Mouse (Mus musculus): ENCODE results near the gene Rhd. TPM values are rescaled to one million over a fixed set of nuclear protein-coding genes. Genes with fewer than 3 reads are reported as not detected.
A peak's percentile ranks its signal among the peaks of the same experiment; 100 is the strongest.

The Rhd gene
- polyA plus RNA-seq, 1 experiment from 2014 or later = 2.9 TPM

DNA sequence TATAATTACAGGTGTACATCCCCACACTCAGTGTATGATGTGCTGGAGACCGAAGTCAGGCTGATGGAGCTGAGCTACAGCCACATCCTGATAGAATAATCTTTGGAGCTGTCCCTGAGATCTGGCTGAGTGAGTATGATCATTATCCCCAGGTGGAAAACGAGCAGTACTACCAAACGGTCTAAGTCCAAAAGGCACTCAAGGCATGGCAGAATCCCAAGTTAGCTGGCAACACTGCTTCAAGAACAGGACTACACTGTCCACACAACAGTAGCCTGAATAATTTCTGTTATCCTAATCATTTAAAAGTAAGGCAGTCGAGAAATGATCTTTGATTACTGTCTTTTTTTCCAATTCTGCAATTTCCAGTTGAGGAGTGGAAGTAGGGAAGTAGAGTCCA is 20.8 kb upstream of the Rhd start:
- Histone ChIP-seq H3K9ac (no peak overlapping the region), H3K27me3 (no peaks in the 10 kb centered on the region), H3K36me3 (no peaks in the 10 kb centered on the region), H3K4me1 (peaks cover 11% of the 10 kb centered on the region; the same call in 1 of the 2 replicates), H3K4me3 (replicated peaks) (no peak overlapping the region), H3K9me3 (replicated peaks) (no peaks in the 10 kb centered on the region), H3K4me2 (replicated peaks) (no peak overlapping the region), H3K27ac (replicated peaks) (no peak overlapping the region)
- 87% methylated on average over 4 of the region's 4 CpGs for WGBS
- ATAC-seq (ENCODE audit: insufficient number of reproducible peaks, low FRiP score, low TSS enrichment, low read depth) = no peak

GRCm38 (mm10) chr4:134847587-134847986 is 16.7 kb upstream of the Rhd start:
- no peak overlapping the region for H3K9ac ChIP-seq
- H3K27me3 ChIP-seq = no peaks in the 10 kb centered on the region
- H3K4me3 ChIP-seq (replicated peaks) = no peak overlapping the region
- H3K9me3 ChIP-seq (replicated peaks) = no peaks in the 10 kb centered on the region
- H3K36me3 ChIP-seq = no peaks in the 10 kb centered on the region
- no peak for ATAC-seq (ENCODE audit: insufficient number of reproducible peaks, low FRiP score, low TSS enrichment, low read depth)
- 62% methylated on average over 4 of the region's 4 CpGs for WGBS
- H3K27ac ChIP-seq (replicated peaks) = peak overlapping the region; percentile 36; the same call in 1 of the 2 replicates
- no peak overlapping the region for H3K4me2 ChIP-seq (replicated peaks)
- peaks cover 24% of the 10 kb centered on the region for H3K4me1 ChIP-seq

DNA sequence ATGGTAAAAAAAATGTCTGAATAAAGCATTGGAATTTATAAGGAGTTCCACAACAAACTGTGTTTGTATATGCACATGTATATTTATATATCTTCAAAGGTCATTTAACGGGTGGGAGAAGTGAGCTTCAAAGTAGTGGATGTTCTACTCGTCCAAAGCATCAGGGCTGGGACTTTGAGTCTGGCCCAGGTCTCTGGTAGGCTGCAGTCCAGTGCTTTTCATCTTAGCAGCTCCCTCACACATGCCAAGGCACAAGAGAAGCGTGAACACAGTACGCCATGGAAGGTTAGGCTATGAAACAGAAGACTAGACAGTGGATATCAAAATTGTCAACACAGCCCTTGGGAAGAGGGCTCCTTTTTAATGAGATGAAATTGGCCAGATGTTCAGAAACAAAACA is 13.8 kb upstream of the Rhd start:
- Histone ChIP-seq H3K9ac (no peak overlapping the region), H3K4me2 (replicated peaks) (0 out of 2 replicates have a peak overlapping the region, but pooled peaks have one; percentile 15), H3K36me3 (no peaks in the 10 kb centered on the region), H3K27me3 (no peaks in the 10 kb centered on the region), H3K4me1 (peaks cover 32% of the 10 kb centered on the region), H3K9me3 (replicated peaks) (no peaks in the 10 kb centered on the region), H3K27ac (replicated peaks) (no peak overlapping the region), H3K4me3 (replicated peaks) (no peak overlapping the region)
- no peak for ATAC-seq (ENCODE audit: insufficient number of reproducible peaks, low FRiP score, low TSS enrichment, low read depth)
- WGBS = 58% methylated on average over 4 of the region's 4 CpGs

- H3K27ac ChIP-seq (replicated peaks) = no peak overlapping the region
- H3K9me3 ChIP-seq (replicated peaks) = no peaks in the 10 kb centered on the region
- H3K9ac ChIP-seq = no peak overlapping the region
- peak overlapping the region; percentile 99 for H3K4me3 ChIP-seq (replicated peaks)
- peaks cover 34% of the 10 kb centered on the region for H3K4me1 ChIP-seq
- peak overlapping the region; percentile 64 for H3K4me2 ChIP-seq (replicated peaks)
- H3K36me3 ChIP-seq = no peaks in the 10 kb centered on the region
- no peak for ATAC-seq (ENCODE audit: insufficient number of reproducible peaks, low FRiP score, low TSS enrichment, low read depth)
- WGBS = 50% methylated on average over 2 of the region's 2 CpGs
- H3K27me3 ChIP-seq = no peaks in the 10 kb centered on the region
Measured at GRCm38 (mm10) chr4:134851236-134851635, 13.1 kb upstream of the Rhd start.

DNA sequence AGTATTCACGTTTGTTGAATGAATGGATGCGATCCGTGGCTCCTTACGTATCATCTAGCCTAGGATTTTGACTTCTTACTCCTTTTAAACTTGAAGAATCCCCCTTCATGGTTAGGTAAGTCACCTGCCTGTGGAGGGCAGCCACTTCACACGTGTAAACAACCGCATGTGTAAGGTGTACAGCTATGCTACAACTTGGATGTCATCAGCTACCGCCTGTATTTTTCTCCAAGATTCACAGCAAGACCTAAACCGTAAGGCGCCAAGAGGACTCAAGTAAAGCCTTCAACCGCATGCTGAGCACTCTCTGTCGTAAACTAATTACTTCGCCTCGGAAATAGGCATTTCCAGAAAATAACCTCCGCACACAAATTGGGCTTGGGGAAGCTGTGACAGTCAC is 12.5 kb upstream of the Rhd start:
- WGBS = 10% methylated on average over 14 of the region's 14 CpGs
- H3K4me2 ChIP-seq (replicated peaks) = peak overlapping the region; percentile 64
- H3K27me3 ChIP-seq = no peaks in the 10 kb centered on the region
- H3K36me3 ChIP-seq = no peaks in the 10 kb centered on the region
- H3K4me1 ChIP-seq = peaks cover 35% of the 10 kb centered on the region
- ATAC-seq (ENCODE audit: insufficient number of reproducible peaks, low FRiP score, low TSS enrichment, low read depth) = no peak
- H3K4me3 ChIP-seq (replicated peaks) = peak overlapping the region; percentile 99
- peak overlapping the region; percentile 81 for H3K9ac ChIP-seq
- peak overlapping the region; percentile 13; the same call in 1 of the 2 replicates for H3K27ac ChIP-seq (replicated peaks)
- H3K9me3 ChIP-seq (replicated peaks) = no peaks in the 10 kb centered on the region

DNA sequence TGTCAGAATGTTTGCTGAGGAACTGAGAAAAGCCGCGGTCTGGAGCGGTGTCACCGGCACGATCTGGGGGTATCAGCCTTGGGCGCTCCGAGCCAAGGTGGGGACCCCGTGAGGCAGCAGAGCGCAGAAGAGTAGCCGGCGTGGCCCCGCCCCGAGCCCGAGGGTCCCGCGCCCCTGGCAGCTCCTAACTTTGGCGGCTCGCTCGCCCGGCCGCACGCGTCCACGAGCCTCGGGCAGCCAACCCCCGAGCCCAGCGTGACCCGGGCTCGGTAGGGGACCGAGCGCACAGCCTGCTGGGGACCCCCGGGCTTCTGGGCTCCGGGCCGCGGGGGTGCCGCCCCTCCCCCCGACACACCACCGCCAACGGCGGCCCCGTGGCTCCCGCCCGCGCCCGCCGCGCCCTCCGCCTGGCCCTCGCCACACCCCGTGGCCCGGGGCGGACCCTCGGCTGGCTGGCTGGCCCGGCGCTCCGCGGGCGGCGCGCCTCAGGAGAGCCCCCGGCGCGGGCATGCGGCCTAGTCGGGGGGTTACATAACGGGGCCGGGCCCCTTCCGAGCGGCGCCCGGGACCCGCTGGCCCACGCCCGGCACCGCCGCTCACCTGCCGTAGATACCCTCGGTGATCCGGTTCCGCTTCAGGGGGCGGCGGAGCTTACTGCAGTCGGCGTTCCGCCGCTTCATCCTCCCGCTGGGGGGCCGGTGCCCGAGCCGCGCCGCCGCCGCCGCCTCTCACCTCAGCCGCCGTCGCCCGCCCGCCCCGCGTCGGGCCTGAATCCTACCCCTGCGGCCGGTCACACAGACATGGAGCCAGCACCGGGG is 11.7 kb upstream of the Rhd start:
- H3K4me2 ChIP-seq (replicated peaks) = peak overlapping the region; percentile 64
- H3K27me3 ChIP-seq = no peaks in the 10 kb centered on the region
- peak overlapping the region; percentile 81 for H3K9ac ChIP-seq
- under 1% methylated on average over 102 of the region's 106 CpGs for WGBS
- H3K4me3 ChIP-seq (replicated peaks) = peak overlapping the region; percentile 99
- no peaks in the 10 kb centered on the region for H3K36me3 ChIP-seq
- ATAC-seq (ENCODE audit: insufficient number of reproducible peaks, low FRiP score, low TSS enrichment, low read depth) = peak; percentile 36; the same call in 1 of the 2 replicates
- peaks cover 34% of the 10 kb centered on the region for H3K4me1 ChIP-seq
- no peaks in the 10 kb centered on the region for H3K9me3 ChIP-seq (replicated peaks)
- peak overlapping the region; percentile 96 for H3K27ac ChIP-seq (replicated peaks)

GRCm38 (mm10) chr4:134853259-134853636 is 11.1 kb upstream of the Rhd start, which contains the start of gene Maco1:
TSS of gene Maco1 (minus strand) at chr4:134853345.
- H3K9me3 ChIP-seq (replicated peaks) = no peaks in the 10 kb centered on the region
- no peaks in the 10 kb centered on the region for H3K36me3 ChIP-seq
- peaks cover 33% of the 10 kb centered on the region for H3K4me1 ChIP-seq
- H3K27me3 ChIP-seq = no peaks in the 10 kb centered on the region
- peak within 1 kb of the TSS; percentile 81 for H3K9ac ChIP-seq
- WGBS = under 1% methylated on average over 38 of the region's 38 CpGs
- peak within 1 kb of the TSS; percentile 64 for H3K4me2 ChIP-seq (replicated peaks)
- peak; percentile 97 for ATAC-seq (ENCODE audit: insufficient number of reproducible peaks, low FRiP score, low TSS enrichment, low read depth)
- peak within 1 kb of the TSS; percentile 96 for H3K27ac ChIP-seq (replicated peaks)
- H3K4me3 ChIP-seq (replicated peaks) = peak within 1 kb of the TSS; percentile 99

DNA sequence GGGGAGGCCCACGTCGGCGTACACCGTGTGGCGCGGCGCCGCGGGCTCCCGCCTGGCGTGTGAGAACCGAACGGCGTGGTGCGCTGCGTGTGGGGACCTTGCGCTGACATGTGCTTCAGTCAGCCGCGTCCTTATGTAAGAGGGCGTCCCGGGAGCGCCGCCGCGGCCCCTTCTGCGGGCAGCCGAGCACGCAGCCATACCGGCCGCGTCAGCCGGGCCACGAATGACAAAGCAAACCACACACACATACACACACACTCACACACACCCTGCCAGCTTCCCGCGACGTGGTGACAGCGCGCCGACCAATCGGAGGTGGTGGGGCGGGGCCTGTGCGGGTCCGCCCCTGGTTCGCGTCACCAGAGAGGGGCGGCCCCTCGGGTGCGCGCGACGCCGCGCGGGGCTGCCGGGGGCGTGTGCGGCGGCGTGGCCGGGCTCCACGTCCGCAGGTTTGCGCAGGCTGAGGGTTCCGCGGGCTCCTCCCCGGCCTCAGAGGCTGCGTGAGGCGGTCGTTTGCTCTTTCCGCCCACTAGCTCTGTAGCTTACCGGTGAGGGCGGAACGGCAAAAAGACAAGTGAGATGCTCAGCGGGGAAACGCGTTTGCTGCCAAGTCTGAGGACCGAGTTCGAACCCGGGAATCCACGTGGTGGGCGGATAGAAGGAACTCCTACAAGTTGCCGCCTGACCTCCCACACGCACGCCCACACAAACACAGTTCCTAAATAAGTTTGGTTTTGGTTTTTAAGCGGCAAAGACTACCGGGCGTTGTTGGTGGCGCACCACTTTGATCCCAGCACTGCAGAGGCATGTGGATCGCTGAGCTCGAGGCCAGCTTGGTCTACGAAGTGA is 10.5 kb upstream of the Rhd start:
- ATAC-seq (ENCODE audit: insufficient number of reproducible peaks, low FRiP score, low TSS enrichment, low read depth) = peak; percentile 93
- no peaks in the 10 kb centered on the region for H3K36me3 ChIP-seq
- H3K27ac ChIP-seq (replicated peaks) = peak overlapping the region; percentile 96
- H3K4me3 ChIP-seq (replicated peaks) = peak overlapping the region; percentile 99
- peak overlapping the region; percentile 48 for H3K9ac ChIP-seq
- no peaks in the 10 kb centered on the region for H3K27me3 ChIP-seq
- WGBS = under 1% methylated on average over 90 of the region's 91 CpGs
- H3K4me2 ChIP-seq (replicated peaks) = peak overlapping the region; percentile 64
- no peaks in the 10 kb centered on the region for H3K9me3 ChIP-seq (replicated peaks)
- H3K4me1 ChIP-seq = peaks cover 30% of the 10 kb centered on the region

DNA sequence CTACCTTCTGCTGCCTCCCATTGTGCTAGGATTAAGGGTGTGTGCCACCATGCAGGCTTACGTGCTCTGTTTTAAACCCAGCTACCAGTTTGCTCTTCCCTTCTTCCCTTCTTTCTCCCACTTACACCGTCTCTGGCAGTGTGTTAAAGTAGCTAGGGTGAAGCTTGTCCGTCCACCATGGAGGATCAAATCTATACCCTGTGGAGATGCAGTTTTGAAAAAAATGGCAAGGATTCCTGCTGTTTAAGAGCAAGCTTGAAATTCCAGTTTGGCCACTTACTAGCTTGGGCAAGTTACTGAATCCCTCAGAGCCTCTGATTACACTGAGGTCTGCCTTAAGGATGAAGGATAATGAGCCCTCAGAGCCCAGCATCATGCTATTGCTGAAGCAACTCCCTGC is 9.0 kb upstream of the Rhd start:
- Histone ChIP-seq H3K9me3 (replicated peaks) (no peaks in the 10 kb centered on the region), H3K4me3 (replicated peaks) (no peak overlapping the region), H3K27ac (replicated peaks) (peak overlapping the region; percentile 96), H3K36me3 (no peaks in the 10 kb centered on the region), H3K27me3 (no peaks in the 10 kb centered on the region), H3K4me2 (replicated peaks) (no peak overlapping the region), H3K4me1 (peaks cover 30% of the 10 kb centered on the region), H3K9ac (no peak overlapping the region)
- 38% methylated on average over 3 of the region's 3 CpGs for WGBS
- no peak for ATAC-seq (ENCODE audit: insufficient number of reproducible peaks, low FRiP score, low TSS enrichment, low read depth)

- Histone ChIP-seq H3K9ac (no peak overlapping the region), H3K4me2 (replicated peaks) (peak overlapping the region; percentile 2; the same call in 1 of the 2 replicates), H3K4me3 (replicated peaks) (no peak overlapping the region), H3K4me1 (peaks cover 28% of the 10 kb centered on the region), H3K27me3 (no peaks in the 10 kb centered on the region), H3K36me3 (no peaks in the 10 kb centered on the region), H3K9me3 (replicated peaks) (no peaks in the 10 kb centered on the region), H3K27ac (replicated peaks) (peak overlapping the region; percentile 96)
- no peak for ATAC-seq (ENCODE audit: insufficient number of reproducible peaks, low FRiP score, low TSS enrichment, low read depth)
- WGBS = 39% methylated on average over 5 of the region's 5 CpGs
Measured at GRCm38 (mm10) chr4:134856056-134856455, 8.3 kb upstream of the Rhd start.

- WGBS = 23% methylated on average over 5 of the region's 5 CpGs
- Histone ChIP-seq H3K4me3 (replicated peaks) (no peak overlapping the region), H3K27ac (replicated peaks) (peak overlapping the region; percentile 96), H3K9ac (no peak overlapping the region), H3K27me3 (no peaks in the 10 kb centered on the region), H3K4me1 (peaks cover 24% of the 10 kb centered on the region), H3K4me2 (replicated peaks) (peak overlapping the region; percentile 2; the same call in 1 of the 2 replicates), H3K36me3 (no peaks in the 10 kb centered on the region), H3K9me3 (replicated peaks) (no peaks in the 10 kb centered on the region)
- no peak for ATAC-seq (ENCODE audit: insufficient number of reproducible peaks, low FRiP score, low TSS enrichment, low read depth)
Measured at GRCm38 (mm10) chr4:134856501-134856900, 7.8 kb upstream of the Rhd start.
